Mouse (Mus musculus) splenic B cell, adult 2 months (primary cell): Measurements from ENCODE around the gene Mobp.

Source experiments
- DNase-seq: peaks from one replicate; pipeline ENCODE4 v3.0.0-alpha.2; 2011; ENCODE audit warnings: low read depth, low spot score
- H3K27me3 ChIP-seq: 2 replicates; pipeline ENCODE4 v1.6.1; 2012; ENCODE audit warnings: mild to moderate bottlenecking, low read length, moderate library complexity, mixed read lengths; ENCODE audit not compliant: control insufficient read depth, poor library complexity, insufficient read depth, severe bottlenecking
- H3K36me3 ChIP-seq: 2 replicates; pipeline ENCODE4 v1.6.1; 2012; ENCODE audit warnings: mild to moderate bottlenecking, low read length, moderate library complexity, mixed read lengths; ENCODE audit not compliant: control insufficient read depth, poor library complexity, insufficient read depth, severe bottlenecking

Gene Mobp

GRCm38 (mm10) chr9:120212936-120213335, 63.4 kb downstream of the Mobp start:
- no peaks in the 10 kb centered on the region for H3K27me3 ChIP-seq
- no peaks in the 10 kb centered on the region for H3K36me3 ChIP-seq
- DNase-seq: no peak

GRCm38 (mm10) chr9:120214978-120215495, 65.5 kb downstream of the Mobp start:
- no peak for DNase-seq
- no peaks in the 10 kb centered on the region for H3K27me3 ChIP-seq
- H3K36me3 ChIP-seq: no peaks in the 10 kb centered on the region

GRCm38 (mm10) chr9:120219411-120219810, 69.9 kb downstream of the Mobp start:
- no peak for DNase-seq
- no peaks in the 10 kb centered on the region for H3K27me3 ChIP-seq

More at GRCm38 (mm10) chr9:120219411-120219810, 69.9 kb downstream of the Mobp start:
- H3K36me3 ChIP-seq: no peaks in the 10 kb centered on the region
